Mouse (Mus musculus) gastrocnemius, postnatal 14 days (tissue): Measurements from ENCODE around the gene Kiss1r. TPM values are rescaled to one million over a fixed set of nuclear protein-coding genes. Genes with fewer than 3 reads are reported as not detected.
"Not testable (repeated sequence)": the region's sequence is repeated elsewhere in the genome, so short reads cannot be mapped to it uniquely, and the experiment has no call there.

ENCODE experiments used
- DNase-seq: peaks from one replicate; pipeline ENCODE4 v3.0.0; 2021; ENCODE audit warnings: mixed read lengths
- intact Hi-C: fragments of 180-260 bp; cut with DNase I; formaldehyde crosslinking; loops from one replicate; pipeline ENCODE4 v1.15.1; 2025; ENCODE audit warnings: low total_unique reads
- total RNA-seq, 2 experiments: library from RNA; stranded (reverse); gene quantifications; 2 replicates each; pipeline ENCODE4 v1.2.3; 2021

Kiss1r gene
- total RNA-seq, 2 experiments from 2014 or later: 0.27 to 0.44 TPM

DNA sequence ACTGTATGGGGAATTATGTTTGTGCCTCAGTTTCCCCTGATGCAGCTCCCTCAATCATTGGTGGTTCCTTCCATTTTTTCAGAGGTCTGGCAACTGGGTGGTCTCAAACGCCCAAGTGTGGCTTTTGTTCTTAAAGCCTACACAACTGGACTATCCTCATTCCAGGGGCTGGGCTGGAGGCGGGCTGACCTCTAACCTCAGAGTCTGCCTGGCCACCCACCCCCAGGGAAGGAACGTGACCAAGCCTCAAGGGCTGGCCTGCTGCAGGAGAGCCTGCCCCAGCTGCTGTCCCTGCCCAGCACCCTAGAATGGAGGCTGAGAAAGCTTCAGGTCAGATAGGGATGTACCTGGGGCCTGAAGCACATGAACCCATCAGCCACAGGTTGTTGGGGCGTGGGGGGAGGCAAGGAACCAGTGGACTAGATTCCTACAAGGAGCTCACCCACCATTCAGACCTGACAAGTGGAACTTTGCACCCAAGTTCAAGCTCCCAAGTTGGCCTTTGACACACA lies 39.9 kb downstream of the Kiss1r start:
- intact Hi-C loops: loop anchor here (2.0 to 10.0 kb wide), 3 partner anchors 32 to 122 kb away; partner anchors contain the start of gene Cfd
- DNase-seq: no peak

DNA sequence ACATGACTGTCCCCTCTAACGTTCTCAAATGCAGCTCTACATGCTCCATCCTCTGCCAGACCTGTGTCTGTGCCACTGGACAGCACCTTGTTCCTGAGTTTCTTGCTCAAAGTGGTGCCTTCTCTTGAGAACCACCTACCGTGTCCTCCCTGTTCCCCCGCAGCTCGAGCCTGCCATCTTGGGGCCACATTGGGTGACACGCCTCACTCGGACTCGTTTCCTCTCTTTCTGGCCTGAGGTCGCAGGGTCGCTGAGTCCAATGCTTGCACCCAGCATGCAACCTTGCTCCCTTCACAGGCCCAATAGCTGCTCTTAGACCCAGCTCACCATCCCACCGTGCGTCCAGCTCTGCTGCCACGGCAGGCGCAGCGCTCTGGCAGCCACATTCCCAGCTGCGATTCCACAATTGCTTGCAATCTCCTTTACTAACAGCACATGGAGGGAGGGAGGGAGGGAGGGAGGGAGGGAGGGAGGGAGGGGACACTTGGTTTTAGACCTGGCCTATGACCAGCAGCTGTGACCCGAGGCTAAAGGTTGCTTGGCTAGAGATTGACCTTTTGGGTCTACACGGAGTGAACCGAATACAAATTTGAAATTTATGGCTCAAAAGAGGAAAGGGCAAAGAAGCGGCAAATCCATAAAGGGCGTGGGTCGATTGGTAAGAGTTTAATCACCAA lies 41.5 kb downstream of the Kiss1r start:
- DNase-seq: peak; percentile 81
- intact Hi-C loops: loop anchor here (5.0 to 10.0 kb wide), 2 partner anchors 66 to 123 kb away; partner anchors contain the start of gene Cfd

DNA sequence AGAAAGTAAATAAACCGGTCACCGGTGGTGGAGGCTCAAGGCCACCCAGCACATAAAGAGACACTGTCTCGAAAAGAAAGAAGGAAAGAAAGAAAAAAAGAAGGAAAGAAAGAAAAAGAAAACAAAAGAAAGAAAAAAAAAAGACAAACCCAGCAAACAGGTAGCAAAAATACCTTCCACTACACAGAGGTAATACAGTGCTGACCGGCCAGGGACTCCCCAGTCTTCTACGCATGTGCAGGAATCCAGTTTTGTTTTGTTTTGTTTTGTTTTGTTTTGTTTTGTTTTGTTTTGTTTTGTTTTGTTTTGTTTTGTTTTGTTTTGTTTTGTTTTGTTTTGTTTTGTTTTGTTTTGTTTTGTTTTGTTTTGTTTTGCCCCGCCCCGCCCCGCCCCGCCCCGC lies 42.6 kb downstream of the Kiss1r start:
- intact Hi-C loops: loop anchor here (5.0 to 10.0 kb wide), 2 partner anchors 67 to 125 kb away; partner anchors contain the start of gene Cfd
- DNase-seq: not testable (repeated sequence)

DNA sequence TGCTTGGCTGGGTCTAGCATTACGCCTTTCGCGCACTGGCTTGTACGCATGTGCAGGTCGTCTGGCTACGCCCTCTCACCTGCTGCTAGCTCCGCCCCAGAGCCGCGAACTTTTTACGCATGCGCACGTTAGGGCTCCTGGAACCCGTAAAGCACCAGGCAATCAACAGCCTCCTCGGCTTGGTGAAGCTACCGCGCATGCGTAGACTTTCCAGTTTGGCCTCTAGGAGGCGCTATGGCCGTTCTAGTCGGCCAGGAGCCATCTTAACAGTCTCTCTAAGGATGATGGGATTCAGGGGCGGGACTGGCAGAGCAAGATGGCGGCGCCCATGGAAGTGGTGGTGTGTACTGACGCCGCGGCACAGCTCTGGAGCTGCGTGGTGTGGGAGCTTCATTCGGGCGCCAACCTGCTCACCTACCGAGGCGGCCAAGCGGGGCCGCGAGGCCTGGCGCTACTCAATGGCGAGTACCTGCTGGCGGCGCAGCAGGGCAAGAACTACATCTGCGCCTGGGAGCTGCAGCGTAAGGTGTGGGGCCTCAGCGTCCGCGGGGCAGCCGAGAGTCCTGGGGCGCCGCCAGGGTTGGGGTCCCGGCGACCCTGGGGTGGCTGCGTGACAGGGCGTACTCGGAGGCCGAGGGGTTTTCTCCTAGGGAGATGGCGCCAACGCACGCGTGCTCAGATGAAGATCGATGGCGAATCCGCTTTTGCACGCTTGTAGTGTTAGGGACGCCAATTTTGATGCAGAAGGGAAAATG lies 43.3 kb downstream of the Kiss1r start, which contains the start of gene Wdr18:
Wdr18 (plus strand) TSS at position 306 of the 755 bp plus-strand sequence.
- DNase-seq: peak; percentile 98
- intact Hi-C loops: loop anchor here (5.0 to 10.0 kb wide), 2 partner anchors 68 to 125 kb away; partner anchors contain the start of gene Cfd

DNA sequence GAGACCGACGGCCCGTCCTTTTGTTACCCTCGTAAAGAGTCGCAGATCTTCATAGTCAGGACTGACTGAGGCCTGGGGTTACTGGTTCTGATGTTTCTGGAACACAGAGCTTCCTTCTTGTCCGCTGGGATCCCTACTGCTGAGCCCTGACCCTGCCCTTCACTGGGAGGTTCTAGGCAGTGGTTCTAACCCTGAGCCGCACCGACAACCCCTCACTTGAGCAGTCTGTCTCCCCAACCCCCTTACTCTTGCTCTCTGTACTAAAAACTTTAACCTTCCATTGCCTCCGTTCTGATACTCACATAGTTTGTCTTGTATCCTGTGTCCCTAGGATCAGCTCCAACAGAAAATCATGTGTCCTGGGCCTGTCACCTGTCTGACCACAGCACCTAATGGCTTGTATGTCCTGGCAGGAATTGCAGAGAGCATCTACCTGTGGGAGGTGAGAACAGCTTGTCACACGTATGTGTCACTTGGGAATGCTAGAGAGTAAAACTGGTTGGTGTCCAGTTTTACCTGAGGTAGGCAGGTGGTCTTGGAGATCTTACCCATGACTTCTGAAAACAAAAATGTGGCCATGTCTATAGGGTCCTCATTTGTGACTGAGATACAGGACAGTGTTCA lies 44.0 kb downstream of the Kiss1r start:
- intact Hi-C loops: no loop called here
- no peak for DNase-seq

DNA sequence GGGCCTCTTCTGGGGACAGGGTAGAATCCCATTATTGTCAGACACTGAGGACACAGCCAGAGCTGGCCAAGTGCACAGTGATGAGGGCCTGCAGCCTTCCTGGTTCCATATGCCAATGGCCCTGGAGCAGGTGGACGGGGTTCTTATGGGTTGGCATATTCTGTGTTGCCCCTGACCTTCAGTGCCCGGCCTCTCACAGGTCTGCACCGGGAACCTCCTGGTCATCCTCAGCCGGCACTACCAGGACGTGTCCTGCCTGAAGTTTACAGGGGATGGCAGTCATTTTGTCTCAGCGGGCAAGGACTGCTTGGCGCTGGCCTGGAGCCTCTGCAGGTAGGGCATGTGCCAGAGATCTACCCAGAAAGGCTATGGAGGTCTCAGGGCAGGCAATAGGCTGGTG lies 48.0 kb downstream of the Kiss1r start:
- no peak for DNase-seq
- intact Hi-C loops: no loop called here

DNA sequence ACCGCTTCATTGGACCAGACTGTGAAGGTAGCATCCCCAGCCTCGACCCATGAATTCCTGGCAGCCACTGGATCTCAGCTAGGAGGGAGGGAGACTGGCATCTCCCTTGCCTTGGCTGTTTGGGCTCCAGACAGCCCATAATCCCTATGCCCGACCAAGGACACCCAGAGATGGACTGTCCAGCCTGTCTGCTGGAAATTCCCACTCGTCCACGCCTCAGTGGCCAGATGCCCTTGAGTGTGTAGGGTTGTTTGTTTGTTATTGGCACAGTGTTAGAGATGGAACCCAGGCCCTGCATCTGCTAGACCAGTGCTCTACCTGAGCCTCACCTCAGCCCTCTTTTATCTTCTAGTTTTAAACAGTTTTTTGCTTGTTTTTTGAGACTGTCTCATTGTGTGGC lies 48.6 kb downstream of the Kiss1r start:
- DNase-seq: no peak
- intact Hi-C loops: no loop called here

DNA sequence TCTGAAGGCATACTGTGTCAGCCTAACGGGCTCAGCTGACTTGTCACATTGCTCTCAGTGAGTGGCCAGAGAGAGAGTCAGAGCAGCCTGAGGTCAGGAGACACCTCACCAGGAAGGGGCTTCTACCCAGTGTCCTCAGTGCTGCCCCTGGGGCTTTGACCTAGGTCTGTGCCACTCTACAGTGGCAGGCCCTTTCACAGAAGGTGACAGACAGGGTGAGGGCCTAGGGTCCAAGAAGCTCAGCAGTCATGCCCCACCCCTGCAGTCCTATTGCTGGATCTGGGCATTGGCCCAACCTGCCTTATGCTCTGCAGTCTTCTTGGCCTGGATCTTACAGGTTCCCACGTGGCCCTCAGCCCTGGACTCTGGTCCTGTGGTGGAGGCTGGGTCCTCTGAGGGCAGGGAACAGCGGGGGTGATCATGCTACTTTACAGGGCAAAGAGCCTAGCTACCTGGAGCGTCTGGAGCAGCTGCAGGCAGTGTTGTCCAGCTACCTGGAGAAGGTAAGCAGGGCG lies 50.2 kb downstream of the Kiss1r start:
- intact Hi-C loops: no loop called here
- DNase-seq: no peak

DNA sequence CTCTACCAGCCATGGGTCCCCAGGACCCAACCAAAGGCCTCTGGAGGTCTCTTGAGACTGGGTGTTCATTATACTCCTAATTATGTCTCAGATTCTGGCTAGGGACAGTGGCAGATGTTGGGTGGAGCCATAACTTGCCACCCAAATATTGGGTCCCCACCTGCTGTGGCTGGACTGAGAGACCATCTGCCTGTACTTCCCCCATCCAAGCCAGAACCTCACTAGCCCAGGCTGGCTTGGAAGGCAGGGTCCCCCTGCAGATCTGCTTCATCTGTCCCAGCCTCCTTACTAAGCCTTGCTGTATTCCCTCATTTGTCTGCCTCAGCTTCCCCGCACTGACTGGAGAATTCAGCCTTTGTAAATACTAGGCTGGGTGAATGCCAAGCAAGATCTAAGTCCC lies 51.4 kb downstream of the Kiss1r start:
- no peak for DNase-seq
- intact Hi-C loops: no loop called here

DNA sequence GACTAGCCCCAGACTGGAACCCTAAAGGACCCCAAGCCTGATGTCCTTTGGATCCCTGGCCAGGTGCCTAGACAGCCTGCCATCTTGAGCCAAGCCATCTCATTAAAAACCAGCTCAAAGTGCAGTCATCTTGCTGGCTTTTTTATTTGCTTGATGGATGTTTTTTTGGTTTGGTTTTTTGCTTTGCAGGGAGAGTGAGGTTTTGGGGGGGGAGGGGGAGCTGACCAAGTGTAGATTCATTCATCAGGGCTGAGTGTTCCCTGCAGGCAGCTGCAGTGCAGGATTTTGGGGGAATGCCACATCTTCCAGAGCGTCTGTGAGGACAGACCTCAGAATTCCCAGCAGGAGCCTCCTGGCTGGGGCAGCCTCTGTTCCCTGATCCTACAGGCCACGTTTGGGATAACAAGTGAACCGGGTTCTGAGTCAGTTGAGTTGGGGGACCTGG lies 52.4 kb downstream of the Kiss1r start:
- intact Hi-C loops: no loop called here

DNA sequence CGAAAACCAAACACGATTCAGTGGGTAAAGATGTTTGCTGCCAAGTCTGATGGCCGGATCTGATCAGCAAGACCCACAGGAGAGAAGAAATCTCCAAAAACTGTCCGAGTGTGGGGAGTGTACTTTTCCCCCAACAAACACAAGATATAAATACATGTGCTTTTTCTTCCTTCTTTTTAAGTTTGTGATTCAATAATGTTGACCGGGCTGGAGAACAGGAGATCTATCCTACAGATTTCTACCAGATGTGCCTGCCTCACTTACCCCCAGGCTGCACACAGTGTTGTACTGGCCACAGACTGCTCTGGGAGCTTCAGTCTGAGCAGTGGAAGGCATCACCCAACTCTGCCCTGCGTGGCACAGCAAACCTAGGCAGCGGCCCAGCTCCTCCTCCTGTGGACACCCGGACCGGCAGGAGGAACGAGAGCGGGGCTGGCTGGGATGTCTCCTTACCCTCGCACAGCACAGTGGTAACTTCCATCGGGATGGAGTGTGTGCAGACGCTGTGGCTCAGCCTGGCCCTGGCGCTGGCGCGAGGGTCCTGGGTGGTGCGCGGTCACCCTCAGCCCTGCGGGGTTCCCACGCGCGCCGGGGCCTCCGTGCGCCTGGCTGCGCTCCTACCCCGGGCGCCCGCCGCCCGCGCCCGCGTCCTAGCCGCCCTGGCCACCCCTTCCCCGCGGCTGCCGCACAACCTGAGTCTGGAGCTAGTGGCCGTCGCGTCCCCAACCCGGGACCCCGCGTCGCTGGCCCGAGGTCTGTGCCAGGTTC lies 53.8 kb downstream of the Kiss1r start, which contains the start of gene Grin3b:
Grin3b (plus strand) TSS at position 301 of the 768 bp plus-strand sequence.
- intact Hi-C loops: no loop called here
- no peak for DNase-seq

More for the DNA sequence above, 52.4 kb downstream of the Kiss1r start:
- no peak for DNase-seq

DNA sequence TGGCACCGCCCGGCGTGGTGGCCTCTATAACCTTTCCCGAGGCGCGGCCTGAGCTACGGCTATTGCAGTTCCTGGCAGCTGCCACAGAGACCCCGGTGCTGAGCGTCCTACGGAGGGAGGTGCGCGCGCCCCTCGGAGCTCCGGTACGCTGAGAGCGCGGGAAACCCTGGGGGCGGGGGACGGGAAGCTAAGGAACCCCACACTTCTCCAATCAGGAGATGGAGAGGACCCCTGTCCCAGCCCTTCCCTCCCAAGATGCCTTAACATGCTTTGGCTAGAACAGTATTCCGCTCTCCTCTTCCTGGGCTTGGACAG lies 54.4 kb downstream of the Kiss1r start:
- no peak for DNase-seq
- intact Hi-C loops: no loop called here

Other genes starting within 250 kb of the Kiss1r start
- 10 to 100 TPM; 22.6 to 24.0 TPM for gene Tpgs1, start 247.6 kb upstream of the Kiss1r start, total RNA-seq
- 100 to 1,000 TPM; 314 to 321 TPM for gene Cdc34, start 234.8 kb upstream of the Kiss1r start, total RNA-seq
- gene Gzmm, start 228.0 kb upstream of the Kiss1r start, total RNA-seq: 1 to 10 TPM; 2.3 to 2.9 TPM
- 100 to 1,000 TPM; 496 to 497 TPM for gene Bsg, start 212.5 kb upstream of the Kiss1r start, total RNA-seq
- gene Hcn2, start 200.3 kb upstream of the Kiss1r start, total RNA-seq: under 1 TPM; 0.42 to 0.78 TPM
- gene Polrmt, start 170.4 kb upstream of the Kiss1r start, total RNA-seq: 10 to 100 TPM; 21.5 to 21.6 TPM
- not detected for gene Fgf22, start 161.9 kb upstream of the Kiss1r start, total RNA-seq
- 10 to 100 TPM; 25.9 to 30.6 TPM for gene Rnf126, start 150.0 kb upstream of the Kiss1r start, total RNA-seq
- gene Fstl3, start 139.7 kb upstream of the Kiss1r start, total RNA-seq: 1 to 10 TPM; 1.3 to 2.2 TPM
- not detected for gene Prss57, start 126.0 kb upstream of the Kiss1r start, total RNA-seq
- 10 to 100 TPM; 25.7 to 33.5 TPM for gene Palm, start 123.4 kb upstream of the Kiss1r start, total RNA-seq
- under 1 TPM in 1 of 2 experiments, not detected in 1; 0.35 TPM for gene Misp, start 96.0 kb upstream of the Kiss1r start, total RNA-seq
- gene Ptbp1, start 62.5 kb upstream of the Kiss1r start, total RNA-seq: 10 to 100 TPM; 40.3 to 48.1 TPM
- not detected for gene Prtn3, start 42.5 kb upstream of the Kiss1r start, total RNA-seq
- gene Plppr3, start 42.3 kb upstream of the Kiss1r start, total RNA-seq: under 1 TPM; 0.09 to 0.29 TPM
- not detected for gene Elane, start 30.7 kb upstream of the Kiss1r start, total RNA-seq
- 10 to 100 TPM in 1 of 2 experiments, 1 to 10 TPM in 1; 3.6 to 16.6 TPM for gene Cfd, start 26.1 kb upstream of the Kiss1r start, total RNA-seq
- gene Med16, start 8.0 kb upstream of the Kiss1r start, total RNA-seq: 10 to 100 TPM; 37.7 to 38.1 TPM
- gene Gm26602, start 6.1 kb upstream of the Kiss1r start, total RNA-seq: not detected
- 100 to 1,000 TPM in 1 of 2 experiments, 10 to 100 TPM in 1; 98.8 to 106 TPM for gene R3hdm4, start 4.2 kb downstream of the Kiss1r start, total RNA-seq
- gene Arid3a, start 10.1 kb downstream of the Kiss1r start, total RNA-seq: 1 to 10 TPM; 2.4 to 2.7 TPM
- 10 to 100 TPM; 18.7 to 23.0 TPM for gene Wdr18, start 43.2 kb downstream of the Kiss1r start, total RNA-seq
- gene Grin3b, start 53.7 kb downstream of the Kiss1r start, total RNA-seq: under 1 TPM; 0.11 to 0.25 TPM
- gene Tmem259, start 67.4 kb downstream of the Kiss1r start, total RNA-seq: 10 to 100 TPM; 76.2 to 84.5 TPM
- 10 to 100 TPM; 19.2 to 24.8 TPM for gene Cnn2, start 71.6 kb downstream of the Kiss1r start, total RNA-seq
- 1 to 10 TPM; 4.2 TPM for gene Abca7, start 79.5 kb downstream of the Kiss1r start, total RNA-seq
- 1 to 10 TPM; 1.7 to 1.9 TPM for gene Arhgap45, start 99.7 kb downstream of the Kiss1r start, total RNA-seq
- 10 to 100 TPM; 45.3 to 55.6 TPM for gene Polr2e, start 122.8 kb downstream of the Kiss1r start, total RNA-seq
- 100 to 1,000 TPM; 389 TPM for gene Gpx4, start 130.2 kb downstream of the Kiss1r start, total RNA-seq
- 1 to 10 TPM; 6.2 to 6.3 TPM for gene Sbno2, start 188.6 kb downstream of the Kiss1r start, total RNA-seq
- gene Stk11, start 198.8 kb downstream of the Kiss1r start, total RNA-seq: 10 to 100 TPM; 87.6 to 98.0 TPM
- 100 to 1,000 TPM; 657 to 736 TPM for gene Atp5d, start 221.7 kb downstream of the Kiss1r start, total RNA-seq
- gene Cbarp, start 223.9 kb downstream of the Kiss1r start, total RNA-seq: 1 to 10 TPM; 1.6 TPM
- 10 to 100 TPM; 40.3 to 43.6 TPM for gene Midn, start 231.3 kb downstream of the Kiss1r start, total RNA-seq
- gene Cirbp, start 249.0 kb downstream of the Kiss1r start, total RNA-seq: 10 to 100 TPM; 41.4 to 41.5 TPM